Mouse (Mus musculus): ENCODE measurements around the gene Ehd2. TPM values are rescaled to one million over a fixed set of nuclear protein-coding genes. Genes with fewer than 3 reads are reported as not detected.

Gene Ehd2
- polyA plus RNA-seq, 1 experiment: 1.2 TPM

DNA sequence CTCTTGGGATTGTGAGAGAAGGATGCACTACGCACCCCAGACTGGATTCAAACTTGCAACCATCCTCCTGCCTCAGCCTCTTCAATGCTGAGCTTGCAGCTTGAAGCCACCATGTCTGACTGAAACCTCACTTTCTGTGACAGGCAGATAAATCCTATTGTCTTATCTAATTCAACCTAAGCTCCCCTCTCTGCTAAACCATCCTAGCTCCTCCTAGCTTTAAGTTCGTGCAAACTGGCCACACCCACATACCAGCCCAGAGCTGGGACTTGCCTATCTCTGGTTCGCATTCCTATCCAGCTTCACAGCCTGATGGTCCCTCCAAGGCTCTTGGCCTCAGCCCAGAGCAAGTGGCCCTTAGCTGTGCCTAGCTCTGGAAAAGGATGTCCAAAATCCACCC is 15.0 kb downstream of the Ehd2 start:
- H3K27ac ChIP-seq (ENCODE audit: insufficient read depth, low read depth, low read length): no peak overlapping the region
- TF ChIP-seq POLR2A (IDR thresholded peaks at IDR 0.05; ENCODE audit: borderline replicate concordance, low read depth, low read length): no peak
- no peak for TF ChIP-seq CTCF (IDR thresholded peaks at IDR 0.05; ENCODE audit: low read depth, low read length)
- peaks cover 8% of the 10 kb centered on the region for H3K4me1 ChIP-seq (ENCODE audit: control insufficient read depth, insufficient read depth, low read length)
- H3K4me3 ChIP-seq (ENCODE audit: insufficient read depth, low read length): no peak overlapping the region

- peaks cover 10% of the 10 kb centered on the region for H3K4me1 ChIP-seq (ENCODE audit: control insufficient read depth, insufficient read depth, low read length)
- H3K27ac ChIP-seq (ENCODE audit: insufficient read depth, low read depth, low read length): no peak overlapping the region
- no peak for TF ChIP-seq CTCF (IDR thresholded peaks at IDR 0.05; ENCODE audit: low read depth, low read length)
- no peak for TF ChIP-seq POLR2A (IDR thresholded peaks at IDR 0.05; ENCODE audit: borderline replicate concordance, low read depth, low read length)
- H3K4me3 ChIP-seq (ENCODE audit: insufficient read depth, low read length): no peak overlapping the region
Observed at GRCm38 (mm10) chr7:15950008-15950407, 17.4 kb downstream of the Ehd2 start.

DNA sequence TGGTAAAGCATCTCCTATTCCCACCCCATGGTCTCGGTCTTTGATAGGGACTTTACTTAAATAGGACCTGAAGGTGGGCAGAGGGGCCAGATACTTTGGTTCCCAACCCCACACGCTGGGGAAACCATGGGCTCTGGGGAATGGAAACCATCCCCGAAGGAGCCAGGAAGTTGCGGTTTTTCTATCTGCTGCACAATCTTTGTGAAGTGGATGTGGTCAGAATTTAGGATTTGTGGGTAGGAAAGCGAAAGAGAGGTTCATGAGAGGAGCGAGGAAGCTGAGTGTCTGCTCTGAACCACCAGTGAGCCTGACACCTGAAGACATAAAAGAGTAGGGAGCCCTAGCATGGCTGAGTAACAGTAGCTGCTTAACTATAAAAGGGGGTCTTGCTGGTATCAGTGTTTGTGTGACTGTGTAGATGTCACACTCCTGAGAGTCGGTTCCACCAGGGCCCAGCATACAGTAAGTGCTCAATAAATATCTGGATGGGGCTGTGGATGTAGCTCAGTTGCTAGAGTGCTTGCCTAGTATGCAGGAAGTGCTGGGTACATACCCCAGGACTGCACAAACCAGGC is 18.1 kb downstream of the Ehd2 start:
- no peak overlapping the region for H3K4me3 ChIP-seq (ENCODE audit: insufficient read depth, low read length)
- peaks cover 13% of the 10 kb centered on the region for H3K4me1 ChIP-seq (ENCODE audit: control insufficient read depth, insufficient read depth, low read length)
- no peak overlapping the region for H3K27ac ChIP-seq (ENCODE audit: insufficient read depth, low read depth, low read length)
- TF ChIP-seq POLR2A (IDR thresholded peaks at IDR 0.05; ENCODE audit: borderline replicate concordance, low read depth, low read length) (no peak), CTCF (IDR thresholded peaks at IDR 0.05; ENCODE audit: low read depth, low read length) (no peak)

DNA sequence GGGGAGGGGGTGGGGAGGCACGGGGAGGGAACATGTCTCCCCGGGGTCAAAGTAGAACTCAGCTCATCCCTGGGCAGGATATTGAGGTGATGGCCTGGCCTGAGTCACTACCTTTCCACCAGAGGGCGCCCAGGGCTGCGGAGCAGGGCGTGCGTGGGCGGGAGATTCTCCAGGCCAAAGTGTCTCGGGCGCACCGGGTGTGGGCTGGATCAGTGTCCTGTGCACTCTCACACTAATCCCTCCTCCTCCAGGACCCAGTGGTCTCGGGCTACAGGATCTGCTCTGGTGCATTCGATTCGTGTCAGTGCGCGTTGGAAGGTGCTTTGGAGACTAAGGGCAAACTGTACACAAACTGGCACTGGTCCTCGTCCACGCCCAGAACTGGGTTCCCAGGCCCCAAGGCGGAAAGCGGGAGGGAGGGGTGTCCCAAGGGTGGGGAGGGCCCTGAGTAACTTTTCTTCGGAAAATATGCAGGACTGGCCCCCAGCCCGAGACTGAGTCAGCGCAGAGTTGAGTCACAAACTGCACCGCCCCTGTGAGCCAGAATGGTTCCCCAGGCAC is 18.9 kb downstream of the Ehd2 start:
- Histone ChIP-seq H3K4me3 (ENCODE audit: insufficient read depth, low read length) (peak overlapping the region; percentile 43), H3K27ac (ENCODE audit: insufficient read depth, low read depth, low read length) (no peak overlapping the region), H3K4me1 (ENCODE audit: control insufficient read depth, insufficient read depth, low read length) (peaks cover 16% of the 10 kb centered on the region)
- no peak for TF ChIP-seq POLR2A (IDR thresholded peaks at IDR 0.05; ENCODE audit: borderline replicate concordance, low read depth, low read length)
- TF ChIP-seq CTCF (IDR thresholded peaks at IDR 0.05; ENCODE audit: low read depth, low read length): peak; percentile 57; the same call in 1 of the 2 replicates

DNA sequence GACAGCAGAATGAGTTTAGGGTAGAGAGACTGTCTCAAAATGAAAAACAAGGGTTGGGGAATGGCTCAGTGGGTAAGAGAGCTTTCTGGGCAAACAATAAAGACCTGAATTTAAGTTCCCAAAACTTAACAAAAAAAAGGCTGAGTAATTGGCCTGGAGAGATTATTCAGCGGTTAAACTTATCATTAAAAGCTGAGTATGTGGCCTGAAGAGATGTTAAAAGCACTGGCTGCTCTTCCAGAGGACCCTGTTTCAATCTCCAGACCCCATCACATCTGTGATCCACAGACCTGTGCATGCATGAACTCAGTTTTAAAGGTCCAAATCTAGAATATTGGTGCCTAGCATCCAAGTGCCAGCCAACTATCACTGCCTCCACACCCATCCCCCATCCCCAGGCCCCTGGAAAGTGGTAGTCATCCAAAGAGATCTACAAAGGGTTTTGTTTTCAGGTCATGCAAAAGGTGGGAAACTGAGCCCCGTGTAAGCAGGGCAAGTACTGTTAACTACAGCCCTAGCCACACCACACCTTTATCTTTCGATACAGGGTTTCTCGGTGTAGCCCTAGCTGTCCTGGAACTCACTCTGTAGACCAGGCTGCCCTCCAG is 19.6 kb downstream of the Ehd2 start:
- TF ChIP-seq POLR2A (IDR thresholded peaks at IDR 0.05; ENCODE audit: borderline replicate concordance, low read depth, low read length) (no peak), CTCF (IDR thresholded peaks at IDR 0.05; ENCODE audit: low read depth, low read length) (no peak)
- Histone ChIP-seq H3K4me3 (ENCODE audit: insufficient read depth, low read length) (no peak overlapping the region), H3K4me1 (ENCODE audit: control insufficient read depth, insufficient read depth, low read length) (peaks cover 16% of the 10 kb centered on the region), H3K27ac (ENCODE audit: insufficient read depth, low read depth, low read length) (no peak overlapping the region)

- TF ChIP-seq POLR2A (IDR thresholded peaks at IDR 0.05; ENCODE audit: borderline replicate concordance, low read depth, low read length) (no peak), CTCF (IDR thresholded peaks at IDR 0.05; ENCODE audit: low read depth, low read length) (no peak)
- Histone ChIP-seq H3K4me1 (ENCODE audit: control insufficient read depth, insufficient read depth, low read length) (peaks cover 16% of the 10 kb centered on the region), H3K4me3 (ENCODE audit: insufficient read depth, low read length) (peak within 1 kb of the TSS; percentile 72), H3K27ac (ENCODE audit: insufficient read depth, low read depth, low read length) (peak within 1 kb of the TSS; percentile 83)
Observed at GRCm38 (mm10) chr7:15945721-15946536, 21.4 kb downstream of the Ehd2 start, which contains the start of gene Nop53. TSS of gene Nop53 (minus strand) at chr7:15946074.

- Histone ChIP-seq H3K4me3 (ENCODE audit: insufficient read depth, low read length) (peak overlapping the region; percentile 72), H3K4me1 (ENCODE audit: control insufficient read depth, insufficient read depth, low read length) (peaks cover 16% of the 10 kb centered on the region), H3K27ac (ENCODE audit: insufficient read depth, low read depth, low read length) (peak overlapping the region; percentile 17; the same call in 1 of the 2 replicates)
- TF ChIP-seq POLR2A (IDR thresholded peaks at IDR 0.05; ENCODE audit: borderline replicate concordance, low read depth, low read length) (no peak), CTCF (IDR thresholded peaks at IDR 0.05; ENCODE audit: low read depth, low read length) (no peak)
Observed at GRCm38 (mm10) chr7:15945211-15945610, 22.2 kb downstream of the Ehd2 start.

- TF ChIP-seq POLR2A (IDR thresholded peaks at IDR 0.05; ENCODE audit: borderline replicate concordance, low read depth, low read length): no peak
- no peak for TF ChIP-seq CTCF (IDR thresholded peaks at IDR 0.05; ENCODE audit: low read depth, low read length)
- Histone ChIP-seq H3K4me3 (ENCODE audit: insufficient read depth, low read length) (peak overlapping the region; percentile 21; the same call in 1 of the 2 replicates), H3K4me1 (ENCODE audit: control insufficient read depth, insufficient read depth, low read length) (peaks cover 13% of the 10 kb centered on the region), H3K27ac (ENCODE audit: insufficient read depth, low read depth, low read length) (no peak overlapping the region)
Observed at GRCm38 (mm10) chr7:15944311-15944710, 23.1 kb downstream of the Ehd2 start.

GRCm38 (mm10) chr7:15938621-15939020 is 28.7 kb downstream of the Ehd2 start:
- no peaks in the 10 kb centered on the region for H3K4me1 ChIP-seq (ENCODE audit: control insufficient read depth, insufficient read depth, low read length)
- no peak overlapping the region for H3K4me3 ChIP-seq (ENCODE audit: insufficient read depth, low read length)
- no peak for TF ChIP-seq CTCF (IDR thresholded peaks at IDR 0.05; ENCODE audit: low read depth, low read length)
- no peak for TF ChIP-seq POLR2A (IDR thresholded peaks at IDR 0.05; ENCODE audit: borderline replicate concordance, low read depth, low read length)
- H3K27ac ChIP-seq (ENCODE audit: insufficient read depth, low read depth, low read length): no peak overlapping the region

All from bone marrow macrophage, adult 2 months (primary cell).